Mouse (Mus musculus) subcutaneous adipose tissue, adult 2 months (tissue): ENCODE data around the gene Ces2a. TPM values are rescaled to one million over a fixed set of nuclear protein-coding genes. Genes with fewer than 3 reads are reported as not detected.

Source experiments
- polyA plus RNA-seq: library from polyadenylated mRNA; depleted of rRNA; stranded (reverse); fragments of >200 nt; gene quantifications from 2 replicates; pipeline ENCODE4 v1.2.3, GENCODE M21; 2012; ENCODE audit warnings: low replicate concordance; rRNA removed

Ces2a gene
- 0.19 TPM in 1 of 2 replicates, not detected in the other for polyA plus RNA-seq

DNA sequence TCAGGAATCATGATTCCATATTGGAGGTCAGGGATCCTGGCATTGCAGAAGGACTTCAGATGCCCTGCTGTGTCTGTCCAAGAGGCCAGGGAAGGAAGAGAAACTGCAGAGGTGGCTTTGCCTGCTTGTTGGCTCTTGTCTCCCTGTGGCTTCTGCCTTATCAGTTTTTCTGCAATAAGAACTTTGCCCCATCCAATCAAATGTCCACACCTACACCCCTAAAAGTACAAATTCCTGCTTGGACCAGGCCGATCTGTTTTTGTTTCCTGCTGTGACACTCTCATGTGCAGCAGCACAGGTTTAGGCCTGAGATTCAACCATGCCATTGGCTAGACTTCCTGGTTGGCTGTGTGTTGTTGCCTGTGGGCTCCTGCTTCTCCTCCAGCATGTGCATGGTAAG, at the start of gene Ces2a:
TSS of gene Ces2a (plus strand) at position 251 of the 400 bp plus-strand sequence.

Other genes with a start within 250 kb of the Ces2a start
- not detected in 2 replicates for gene Terb1, start 224.1 kb upstream of the Ces2a start, polyA plus RNA-seq
- gene Nae1, start 199.4 kb upstream of the Ces2a start, polyA plus RNA-seq = 12.8 and 19.6 TPM in 2 replicates
- 6.9 and 25.1 TPM in 2 replicates for gene Car7, start 199.3 kb upstream of the Ces2a start, polyA plus RNA-seq
- gene Pdp2, start 142.6 kb upstream of the Ces2a start, polyA plus RNA-seq = 9.1 and 12.1 TPM in 2 replicates
- gene Cdh16, start 109.6 kb upstream of the Ces2a start, polyA plus RNA-seq = 0.14 and 4.5 TPM in 2 replicates
- gene Rrad, start 102.7 kb upstream of the Ces2a start, polyA plus RNA-seq = 15.7 and 22.8 TPM in 2 replicates
- gene Ciao2b, start 92.0 kb upstream of the Ces2a start, polyA plus RNA-seq = 40.4 and 45.6 TPM in 2 replicates
- gene Ces2b, start 97.6 kb downstream of the Ces2a start, polyA plus RNA-seq = 0.30 and 1.1 TPM in 2 replicates
- 0.16 and 0.31 TPM in 2 replicates for gene Ces2c, start 113.1 kb downstream of the Ces2a start, polyA plus RNA-seq
- 0.76 and 2.5 TPM in 2 replicates for gene Ces2e, start 192.3 kb downstream of the Ces2a start, polyA plus RNA-seq
- 0.03 TPM in 1 of 2 replicates, not detected in the other for gene Ces2f, start 213.4 kb downstream of the Ces2a start, polyA plus RNA-seq
- gene Ces2g, start 227.7 kb downstream of the Ces2a start, polyA plus RNA-seq = 11.3 and 12.2 TPM in 2 replicates